Comparison of ENCODE assay signal across 9 mouse cellular contexts in the genomic region with DNA sequence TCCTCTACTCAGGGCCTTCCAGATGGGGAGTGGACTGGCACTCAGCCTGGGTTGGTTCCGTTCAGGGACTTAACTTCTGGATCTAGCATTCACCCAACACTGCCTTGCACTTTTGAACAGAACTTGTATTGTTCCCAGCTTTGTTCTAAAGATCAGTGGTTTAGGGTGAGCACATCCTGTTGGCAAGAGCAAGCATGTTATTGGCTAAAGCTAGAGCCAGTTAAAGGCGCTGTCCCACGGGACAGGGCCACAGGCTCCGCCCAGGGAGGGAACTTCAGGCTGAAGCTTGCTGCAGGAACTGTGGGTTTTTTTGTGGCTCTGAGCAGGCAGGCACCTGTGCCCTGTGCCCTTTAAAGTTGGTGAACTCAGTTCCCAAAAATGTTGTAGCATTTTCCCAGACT. TPM values are rescaled to one million over a fixed set of nuclear protein-coding genes. Genes with fewer than 3 reads are reported as not detected.
A peak's percentile ranks its signal among the peaks of the same experiment; 100 is the strongest.
DNase-seq lines count a peak whose midpoint lies in the region; ATAC-seq lines count a peak whose summit lies in the region.
"Had no signal": no experiment of that assay in that cellular context is flagged by ENCODE, and none has a peak within 500 bp of the region (broad histone marks: within the 10 kb centered on the region; RNA-seq: fewer than 3 reads in every experiment).

No protein-coding gene starts in this region.

- H3K36me3 ChIP-seq in midbrain, embryonic 14.5 days (ENCODE audit: control insufficient read depth, insufficient read depth, low read length) = no peaks in the 10 kb centered on the region
- no peaks in the 10 kb centered on the region for H3K36me3 ChIP-seq in midbrain, embryonic 13.5 days
- no peaks in the 10 kb centered on the region for H3K36me3 ChIP-seq in heart, embryonic 14.5 days (ENCODE audit: control insufficient read depth, insufficient read depth, low read length)

- H3K4me1 ChIP-seq in midbrain, embryonic 14.5 days (ENCODE audit: control insufficient read depth, insufficient read depth, low read length) = no peaks in the 10 kb centered on the region
- no peaks in the 10 kb centered on the region for H3K4me1 ChIP-seq in midbrain, embryonic 13.5 days (replicated peaks)
- H3K4me1 ChIP-seq in heart, embryonic 14.5 days (ENCODE audit: control insufficient read depth in 2 of 2, insufficient read depth in 2 of 2, low read length in 2 of 2) = peaks cover 28 to 37% of the 10 kb centered on the region in 2 experiments

- peak; percentile 28 for DNase-seq in midbrain, embryonic 14.5 days
- peak; percentile 40 for DNase-seq in c-Kit-positive CD71-negative TER-119-negative erythroid progenitor cells, embryonic 14.5 days (ENCODE audit: low read depth)
- peak; percentile 50 for DNase-seq in liver
- peak; percentile 44 for DNase-seq in urinary bladder, postnatal 25 days (ENCODE audit: low spot score)
- no peak for DNase-seq in right cerebral cortex, postnatal 14 days

- no peak for ATAC-seq in midbrain, embryonic 14.5 days (ENCODE audit: low FRiP score, low TSS enrichment)
- no peak for ATAC-seq in midbrain, embryonic 13.5 days
- ATAC-seq in heart, embryonic 14.5 days (ENCODE audit: insufficient number of reproducible peaks, insufficient read depth, low FRiP score, low read depth) = peak; percentile 70
- peak; percentile 76 for ATAC-seq in neutrophil, adult 5-6 weeks (ENCODE audit: extremely low read depth, insufficient number of reproducible peaks, low FRiP score, poor library complexity, severe bottlenecking)

- H3K9me3 ChIP-seq in midbrain, embryonic 14.5 days (ENCODE audit: control insufficient read depth, low read length) = no peaks in the 10 kb centered on the region
- H3K9me3 ChIP-seq in midbrain, embryonic 13.5 days = no peaks in the 10 kb centered on the region
- no peaks in the 10 kb centered on the region for H3K9me3 ChIP-seq in heart, embryonic 14.5 days (ENCODE audit: control insufficient read depth, low read length)

- H3K4me2 ChIP-seq in midbrain, embryonic 14.5 days (ENCODE audit: low read length) = no peak overlapping the region
- H3K4me2 ChIP-seq in midbrain, embryonic 13.5 days (replicated peaks) = no peak overlapping the region
- H3K4me2 ChIP-seq in heart, embryonic 14.5 days (ENCODE audit: low read length) = peak overlapping the region; percentile 10; the same call in 1 of the 2 replicates

- H3K27me3 ChIP-seq in midbrain, embryonic 14.5 days (ENCODE audit: control insufficient read depth, insufficient read depth, low read length) = no peaks in the 10 kb centered on the region
- H3K27me3 ChIP-seq in midbrain, embryonic 13.5 days = no peaks in the 10 kb centered on the region
- no peaks in the 10 kb centered on the region for H3K27me3 ChIP-seq in heart, embryonic 14.5 days (ENCODE audit: control insufficient read depth, insufficient read depth, low read length)

- no peak overlapping the region for H3K4me3 ChIP-seq in midbrain, embryonic 14.5 days (replicated peaks; ENCODE audit: low read depth, low read length)
- H3K4me3 ChIP-seq in midbrain, embryonic 13.5 days (replicated peaks) = no peak overlapping the region
- H3K4me3 ChIP-seq in heart, embryonic 14.5 days (ENCODE audit: control insufficient read depth in 1 of 2, insufficient read depth in 1 of 2, low read depth in 1 of 2, low read length in 2 of 2) = no peak overlapping the region

- 59% methylated on average over 4 of the region's 4 CpGs for WGBS in midbrain, embryonic 14.5 days
- WGBS in midbrain, embryonic 13.5 days = 48% methylated on average over 4 of the region's 4 CpGs
- 41% methylated on average over 4 of the region's 4 CpGs for WGBS in heart, embryonic 14.5 days

- no peak overlapping the region for H3K27ac ChIP-seq in midbrain, embryonic 14.5 days (replicated peaks; ENCODE audit: low read depth, low read length)
- no peak overlapping the region for H3K27ac ChIP-seq in midbrain, embryonic 13.5 days
- H3K27ac ChIP-seq in heart, embryonic 14.5 days (replicated peaks in 1 of 2; ENCODE audit: control insufficient read depth in 1 of 2, insufficient read depth in 1 of 2, low read depth in 2 of 2, low read length in 2 of 2) = peak overlapping the region; percentile 56 to 71

- H3K9ac ChIP-seq in midbrain, embryonic 14.5 days (replicated peaks; ENCODE audit: low read length) = no peak overlapping the region
- no peak overlapping the region for H3K9ac ChIP-seq in midbrain, embryonic 13.5 days (replicated peaks)
- no peak overlapping the region for H3K9ac ChIP-seq in heart, embryonic 14.5 days (ENCODE audit: low read length)

RNA-seq across cellular contexts. Expression of gene Herpud1, which starts 22.9 kb away (rescaled TPM):
- 60.9 and 72.2 TPM in 2 replicates for polyA plus RNA-seq in midbrain, embryonic 14.5 days (2014; fragmentation: Nextera tagmentation; extraction: Ambion mirVana)
- 58.2 and 60.0 TPM in 2 replicates for polyA plus RNA-seq in midbrain, embryonic 13.5 days (2015; fragmentation: Nextera tagmentation; extraction: Ambion mirVana)
- 99.7 and 105 TPM in 2 replicates for polyA plus RNA-seq in heart, embryonic 14.5 days (2014; fragmentation: Nextera tagmentation; extraction: Ambion mirVana)
- total RNA-seq in neutrophil, adult 5-6 weeks (2017) = 142 and 154 TPM in 2 replicates

RNA-seq across cellular contexts. Expression of gene Slc12a3, which starts 34.3 kb away (rescaled TPM):
- 0.07 TPM in 1 of 2 replicates, not detected in the other for polyA plus RNA-seq in midbrain, embryonic 14.5 days (2014; fragmentation: Nextera tagmentation; extraction: Ambion mirVana)
- polyA plus RNA-seq in midbrain, embryonic 13.5 days (2015; fragmentation: Nextera tagmentation; extraction: Ambion mirVana) = 0.09 and 0.12 TPM in 2 replicates
- not detected in 2 replicates for polyA plus RNA-seq in heart, embryonic 14.5 days (2014; fragmentation: Nextera tagmentation; extraction: Ambion mirVana)
- total RNA-seq in neutrophil, adult 5-6 weeks (2017) = 0.86 and 3.1 TPM in 2 replicates
- polyA plus RNA-seq: macrophage had no signal

Comparison
In these comparisons a context has a peak if more than half of its experiments do, and no peak if none do; other contexts are left out.
1. ATAC-seq: peak in heart, embryonic 14.5 days (single experiment) and neutrophil, adult 5-6 weeks (single experiment); none in midbrain, embryonic 14.5 days (single experiment) and midbrain, embryonic 13.5 days (single experiment).
2. H3K27ac ChIP-seq: peak in heart, embryonic 14.5 days (2 of 2); none in midbrain, embryonic 14.5 days (single experiment) and midbrain, embryonic 13.5 days (single experiment).